Mouse (Mus musculus): ENCODE results near the gene Mybpc3. TPM values are rescaled to one million over a fixed set of nuclear protein-coding genes. Genes with fewer than 3 reads are reported as not detected.

Gene Mybpc3
- polyA plus RNA-seq, 1 experiment from 2014 or later: 22.3 TPM

- ATAC-seq (ENCODE audit: borderline replicate concordance, extremely low read depth, low FRiP score, low TSS enrichment): no peak
- no peak overlapping the region for H3K4me3 ChIP-seq
- no peak overlapping the region for H3K4me2 ChIP-seq
- H3K4me1 ChIP-seq: peaks cover 13% of the 10 kb centered on the region
- no peaks in the 10 kb centered on the region for H3K27me3 ChIP-seq
- no peak overlapping the region for H3K27ac ChIP-seq
- WGBS: 72% methylated on average over 6 of the region's 6 CpGs
- no peaks in the 10 kb centered on the region for H3K36me3 ChIP-seq
- H3K9ac ChIP-seq: no peak overlapping the region
- no peaks in the 10 kb centered on the region for H3K9me3 ChIP-seq
These were observed 4.1 kb upstream of the Mybpc3 start for GRCm38 (mm10) chr2:91113852-91114251.

- no peak overlapping the region for H3K27ac ChIP-seq
- ATAC-seq (ENCODE audit: borderline replicate concordance, extremely low read depth, low FRiP score, low TSS enrichment): peak; percentile 62
- WGBS: 5% methylated on average over 42 of the region's 42 CpGs
These were observed 3.0 kb upstream of the Mybpc3 start for GRCm38 (mm10) chr2:91114781-91115577.

DNA sequence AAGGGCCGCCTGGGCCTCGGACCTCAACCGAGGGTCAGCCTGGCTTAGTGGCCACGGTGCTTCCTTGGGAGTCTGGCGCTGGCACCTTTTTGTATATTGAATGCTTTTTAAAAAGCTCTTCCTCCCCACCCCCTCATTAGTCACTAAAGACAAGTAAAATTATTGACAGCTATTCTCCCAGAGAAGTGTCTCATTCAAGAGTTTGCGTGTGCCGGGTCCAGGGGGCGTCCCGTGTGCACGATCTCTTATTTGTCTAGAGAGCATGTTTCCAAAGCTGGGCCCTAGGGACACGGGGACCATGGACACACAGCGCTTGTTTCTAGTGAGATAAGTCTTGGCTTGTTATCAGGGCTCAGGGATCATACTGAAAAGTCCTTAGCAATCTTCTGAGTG, 2.4 kb upstream of the Mybpc3 start:
- Histone ChIP-seq H3K4me2 (peak overlapping the region; percentile 95), H3K4me3 (peak overlapping the region; percentile 48), H3K27ac (no peak overlapping the region), H3K36me3 (no peaks in the 10 kb centered on the region), H3K9ac (peak overlapping the region; percentile 57), H3K4me1 (peaks cover 13% of the 10 kb centered on the region), H3K9me3 (no peaks in the 10 kb centered on the region), H3K27me3 (no peaks in the 10 kb centered on the region; the same call in 1 of the 2 replicates)
- 16% methylated on average over 12 of the region's 12 CpGs for WGBS
- ATAC-seq (ENCODE audit: borderline replicate concordance, extremely low read depth, low FRiP score, low TSS enrichment): no peak

More at GRCm38 (mm10) chr2:91114781-91115577, 3.0 kb upstream of the Mybpc3 start:
- no peaks in the 10 kb centered on the region for H3K36me3 ChIP-seq
- peak overlapping the region; percentile 57 for H3K9ac ChIP-seq
- H3K9me3 ChIP-seq: no peaks in the 10 kb centered on the region
- H3K4me3 ChIP-seq: peak overlapping the region; percentile 48
- peaks cover 13% of the 10 kb centered on the region for H3K4me1 ChIP-seq
- no peaks in the 10 kb centered on the region; the same call in 1 of the 2 replicates for H3K27me3 ChIP-seq
- H3K4me2 ChIP-seq: peak overlapping the region; percentile 95

DNA sequence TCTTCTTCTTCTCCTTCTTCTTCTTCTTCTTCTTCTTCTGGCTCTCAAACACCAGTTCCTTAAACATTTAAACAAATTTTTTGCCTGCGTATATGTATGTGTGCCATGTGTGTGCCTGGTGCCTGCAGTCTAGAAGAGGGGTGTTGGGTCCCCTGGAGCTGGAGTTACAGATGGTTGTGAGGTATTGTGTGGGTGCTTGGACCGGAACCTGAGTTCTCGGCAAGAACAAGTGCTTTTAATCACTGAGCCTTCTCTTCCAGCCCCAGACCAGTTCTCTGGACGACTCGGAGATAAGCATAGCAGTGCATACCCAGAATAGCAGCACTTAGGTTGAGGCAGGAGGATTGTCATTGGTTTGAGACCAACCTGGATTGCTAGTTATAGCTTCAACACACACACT, 1.1 kb upstream of the Mybpc3 start:
- Histone ChIP-seq H3K4me2 (no peak overlapping the region), H3K27me3 (no peaks in the 10 kb centered on the region; the same call in 1 of the 2 replicates), H3K9ac (no peak overlapping the region), H3K27ac (no peak overlapping the region), H3K9me3 (no peaks in the 10 kb centered on the region), H3K36me3 (no peaks in the 10 kb centered on the region), H3K4me3 (no peak overlapping the region), H3K4me1 (peaks cover 13% of the 10 kb centered on the region)
- 67% methylated on average over 5 of the region's 5 CpGs for WGBS
- ATAC-seq (ENCODE audit: borderline replicate concordance, extremely low read depth, low FRiP score, low TSS enrichment): no peak

DNA sequence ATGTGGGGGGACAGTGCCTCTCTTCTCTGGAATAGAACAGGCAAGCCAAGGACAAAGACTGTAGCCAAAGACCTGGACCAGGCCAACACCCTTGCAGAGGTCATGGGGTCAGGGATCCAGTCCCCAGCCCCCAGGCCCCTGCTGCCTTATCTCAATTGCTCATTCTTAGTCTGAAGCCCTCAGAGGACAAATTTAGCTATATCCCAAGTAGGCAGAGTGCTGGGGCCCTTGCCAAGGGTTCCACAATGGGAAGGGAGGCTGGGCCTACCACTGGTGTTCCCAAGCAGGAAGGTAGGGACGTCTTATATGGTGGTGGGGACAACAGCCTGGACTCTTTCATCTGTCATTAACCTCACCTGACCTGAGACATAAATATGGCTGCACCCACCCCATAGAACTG, 703 bp downstream of the Mybpc3 start:
- H3K36me3 ChIP-seq: no peaks in the 10 kb centered on the region
- no peaks in the 10 kb centered on the region for H3K9me3 ChIP-seq
- no peak for ATAC-seq (ENCODE audit: borderline replicate concordance, extremely low read depth, low FRiP score, low TSS enrichment)
- H3K4me2 ChIP-seq: no peak overlapping the region
- H3K4me3 ChIP-seq: no peak overlapping the region
- H3K9ac ChIP-seq: no peak overlapping the region
- 52% methylated on average over 1 of the region's 1 CpGs for WGBS
- peaks cover 9% of the 10 kb centered on the region for H3K4me1 ChIP-seq
- no peaks in the 10 kb centered on the region; the same call in 1 of the 2 replicates for H3K27me3 ChIP-seq
- no peak overlapping the region for H3K27ac ChIP-seq

- no peak for ATAC-seq (ENCODE audit: borderline replicate concordance, extremely low read depth, low FRiP score, low TSS enrichment)
- H3K27me3 ChIP-seq: no peaks in the 10 kb centered on the region; the same call in 1 of the 2 replicates
- no peak overlapping the region for H3K4me3 ChIP-seq
- H3K9me3 ChIP-seq: no peaks in the 10 kb centered on the region
- H3K4me1 ChIP-seq: peaks cover 9% of the 10 kb centered on the region
- WGBS: 82% methylated on average over 19 of the region's 19 CpGs
- no peaks in the 10 kb centered on the region for H3K36me3 ChIP-seq
- H3K9ac ChIP-seq: no peak overlapping the region
- no peak overlapping the region for H3K4me2 ChIP-seq
- H3K27ac ChIP-seq: no peak overlapping the region
These were observed 1.1 kb downstream of the Mybpc3 start for GRCm38 (mm10) chr2:91119061-91119460.

GRCm38 (mm10) chr2:91119551-91119950, 1.6 kb downstream of the Mybpc3 start:
- H3K27ac ChIP-seq: no peak overlapping the region
- no peaks in the 10 kb centered on the region for H3K9me3 ChIP-seq
- H3K36me3 ChIP-seq: no peaks in the 10 kb centered on the region
- no peak overlapping the region for H3K9ac ChIP-seq
- H3K4me2 ChIP-seq: no peak overlapping the region
- no peaks in the 10 kb centered on the region; the same call in 1 of the 2 replicates for H3K27me3 ChIP-seq
- H3K4me3 ChIP-seq: no peak overlapping the region
- no peak for ATAC-seq (ENCODE audit: borderline replicate concordance, extremely low read depth, low FRiP score, low TSS enrichment)
- WGBS: 75% methylated on average over 6 of the region's 6 CpGs
- H3K4me1 ChIP-seq: peaks cover 9% of the 10 kb centered on the region

DNA sequence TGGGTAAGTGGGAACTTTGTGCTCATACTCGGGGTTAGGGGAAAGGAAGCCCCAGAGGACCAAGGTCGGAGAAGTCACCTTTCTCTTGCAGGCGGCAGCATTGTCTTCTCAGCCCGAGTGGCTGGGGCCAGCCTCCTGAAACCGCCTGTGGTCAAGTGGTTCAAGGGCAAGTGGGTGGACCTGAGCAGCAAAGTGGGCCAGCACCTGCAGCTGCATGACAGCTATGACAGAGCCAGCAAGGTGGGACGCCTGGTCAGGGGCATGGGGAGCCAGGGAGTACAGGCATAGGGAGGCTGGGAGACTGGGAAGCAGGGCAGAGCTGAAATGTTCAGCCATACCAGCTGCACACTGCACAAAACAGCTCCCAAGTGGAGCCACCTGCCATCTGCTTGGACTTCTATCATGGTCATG, 2.3 kb downstream of the Mybpc3 start:
- WGBS: 63% methylated on average over 6 of the region's 6 CpGs
- Histone ChIP-seq H3K4me2 (no peak overlapping the region), H3K4me1 (peaks cover 9% of the 10 kb centered on the region), H3K27me3 (no peaks in the 10 kb centered on the region; the same call in 1 of the 2 replicates), H3K9ac (no peak overlapping the region), H3K36me3 (no peaks in the 10 kb centered on the region), H3K4me3 (no peak overlapping the region), H3K9me3 (no peaks in the 10 kb centered on the region), H3K27ac (no peak overlapping the region)
- no peak for ATAC-seq (ENCODE audit: borderline replicate concordance, extremely low read depth, low FRiP score, low TSS enrichment)

GRCm38 (mm10) chr2:91121011-91121410, 3.1 kb downstream of the Mybpc3 start:
- Histone ChIP-seq H3K27me3 (no peaks in the 10 kb centered on the region; the same call in 1 of the 2 replicates), H3K9ac (no peak overlapping the region), H3K4me2 (no peak overlapping the region), H3K9me3 (no peaks in the 10 kb centered on the region), H3K4me1 (0 out of 2 replicates have a peak, but pooled peaks cover 1% of the 10 kb centered on the region), H3K4me3 (no peak overlapping the region), H3K27ac (no peak overlapping the region), H3K36me3 (no peaks in the 10 kb centered on the region)
- WGBS: 68% methylated on average over 6 of the region's 6 CpGs
- no peak for ATAC-seq (ENCODE audit: borderline replicate concordance, extremely low read depth, low FRiP score, low TSS enrichment)

- Histone ChIP-seq H3K9me3 (no peaks in the 10 kb centered on the region), H3K4me1 (no peaks in the 10 kb centered on the region), H3K4me3 (no peak overlapping the region), H3K9ac (no peak overlapping the region), H3K36me3 (no peaks in the 10 kb centered on the region), H3K27ac (no peak overlapping the region), H3K4me2 (no peak overlapping the region), H3K27me3 (no peaks in the 10 kb centered on the region; the same call in 1 of the 2 replicates)
- ATAC-seq (ENCODE audit: borderline replicate concordance, extremely low read depth, low FRiP score, low TSS enrichment): no peak
- WGBS: 35% methylated on average over 8 of the region's 8 CpGs
These were observed 3.6 kb downstream of the Mybpc3 start for GRCm38 (mm10) chr2:91121497-91121896.

- Histone ChIP-seq H3K9me3 (no peaks in the 10 kb centered on the region), H3K4me1 (no peaks in the 10 kb centered on the region), H3K4me2 (no peak overlapping the region), H3K27ac (no peak overlapping the region), H3K27me3 (no peaks in the 10 kb centered on the region; the same call in 1 of the 2 replicates), H3K4me3 (no peak overlapping the region), H3K9ac (no peak overlapping the region), H3K36me3 (no peaks in the 10 kb centered on the region)
- no peak for ATAC-seq (ENCODE audit: borderline replicate concordance, extremely low read depth, low FRiP score, low TSS enrichment)
- 72% methylated on average over 6 of the region's 6 CpGs for WGBS
These were observed 5.6 kb downstream of the Mybpc3 start for GRCm38 (mm10) chr2:91123521-91123920.

GRCm38 (mm10) chr2:91125101-91125500, 7.2 kb downstream of the Mybpc3 start:
- 74% methylated on average over 10 of the region's 10 CpGs for WGBS
- ATAC-seq (ENCODE audit: borderline replicate concordance, extremely low read depth, low FRiP score, low TSS enrichment): no peak
- no peak overlapping the region for H3K27ac ChIP-seq
- H3K4me1 ChIP-seq: no peaks in the 10 kb centered on the region
- H3K36me3 ChIP-seq: no peaks in the 10 kb centered on the region
- no peak overlapping the region for H3K4me2 ChIP-seq
- H3K27me3 ChIP-seq: no peaks in the 10 kb centered on the region
- no peaks in the 10 kb centered on the region for H3K9me3 ChIP-seq
- no peak overlapping the region for H3K4me3 ChIP-seq
- H3K9ac ChIP-seq: no peak overlapping the region
